Mouse (Mus musculus) cortical plate, adult 2 months (tissue): ENCODE data around the gene Disp1. TPM values are rescaled to one million over a fixed set of nuclear protein-coding genes. Genes with fewer than 3 reads are reported as not detected.

ENCODE experiments used
- H3K27ac ChIP-seq: fragments of 200-500 bp; 2 replicates; pipeline ENCODE4 v1.5.1; 2012; ENCODE audit warnings: low read length, control low read depth, inconsistent platforms; ENCODE audit not compliant: insufficient read depth
- H3K4me1 ChIP-seq: fragments of 200-500 bp; 2 replicates; pipeline ENCODE4 v1.6.1; 2011; ENCODE audit warnings: low read length; ENCODE audit not compliant: control insufficient read depth, insufficient read depth
- H3K4me3 ChIP-seq: fragments of 200-500 bp; 2 replicates; pipeline ENCODE4 v1.5.1; 2011; ENCODE audit warnings: mild to moderate bottlenecking, low read length, control low read depth; ENCODE audit not compliant: insufficient read depth
- CTCF ChIP-seq: fragments of 200-500 bp; IDR thresholded peaks from 2 replicates; pipeline ENCODE4 v1.5.1; 2011; ENCODE audit warnings: mild to moderate bottlenecking, control low read depth, low read length; ENCODE audit not compliant: insufficient read depth; ENCODE audit errors: extremely low read depth
- POLR2A ChIP-seq: fragments of 200-500 bp; IDR thresholded peaks from 2 replicates; pipeline ENCODE4 v1.6.1; 2011; ENCODE audit warnings: mild to moderate bottlenecking, low read length, control low read depth; ENCODE audit not compliant: insufficient read depth; ENCODE audit errors: extremely low read depth
- polyA plus RNA-seq: library from polyadenylated mRNA; depleted of rRNA; stranded (reverse); fragments of >200 nt; gene quantifications from 2 replicates; pipeline ENCODE4 v1.2.3, GENCODE M21; 2012

The Disp1 gene
- polyA plus RNA-seq, 1 experiment, result 6.5 TPM

DNA sequence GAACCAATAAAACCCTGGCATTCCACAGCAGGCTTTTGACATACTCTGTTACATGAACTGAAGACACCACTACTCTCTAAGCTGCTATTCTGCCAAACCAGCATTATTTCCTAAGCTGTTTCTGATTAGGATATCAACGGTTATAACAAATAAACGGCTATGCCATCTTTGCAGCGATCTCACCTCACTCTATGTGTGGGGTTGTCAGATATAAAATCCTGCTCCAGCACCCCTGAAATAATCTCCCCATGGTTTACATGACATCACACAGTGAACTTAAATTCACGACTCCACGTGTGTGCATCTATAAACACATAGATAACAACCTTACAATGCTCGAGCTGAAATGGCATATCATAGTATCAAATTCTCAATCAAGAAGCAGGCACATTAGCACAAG lies 13.7 kb downstream of the Disp1 start:
- no peak overlapping the region for H3K4me3 ChIP-seq
- TF ChIP-seq POLR2A (no peak), CTCF (no peak)
- peaks cover under 1% of the 10 kb centered on the region for H3K4me1 ChIP-seq
- no peak overlapping the region for H3K27ac ChIP-seq

DNA sequence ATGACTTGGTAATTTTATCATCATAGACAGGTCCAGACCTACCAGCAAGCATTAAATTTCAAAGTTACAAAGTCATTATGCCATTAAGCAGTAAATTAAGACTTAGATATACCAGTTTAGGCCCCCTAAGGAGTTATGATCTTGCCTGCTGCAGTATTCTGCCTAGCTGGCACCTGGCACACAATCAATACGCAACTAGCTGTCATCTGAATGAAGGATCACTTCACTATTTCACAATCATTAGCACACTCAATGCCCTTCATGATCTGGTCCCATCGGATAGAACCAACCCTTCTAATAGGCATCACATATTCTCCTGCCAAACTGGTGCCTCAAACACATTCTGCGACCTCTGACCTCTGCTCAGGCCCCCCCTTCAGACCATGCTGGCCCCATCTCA lies 14.2 kb downstream of the Disp1 start:
- TF ChIP-seq POLR2A (no peak), CTCF (no peak)
- Histone ChIP-seq H3K4me3 (no peak overlapping the region), H3K4me1 (no peaks in the 10 kb centered on the region; the same call in 1 of the 2 replicates), H3K27ac (no peak overlapping the region)

DNA sequence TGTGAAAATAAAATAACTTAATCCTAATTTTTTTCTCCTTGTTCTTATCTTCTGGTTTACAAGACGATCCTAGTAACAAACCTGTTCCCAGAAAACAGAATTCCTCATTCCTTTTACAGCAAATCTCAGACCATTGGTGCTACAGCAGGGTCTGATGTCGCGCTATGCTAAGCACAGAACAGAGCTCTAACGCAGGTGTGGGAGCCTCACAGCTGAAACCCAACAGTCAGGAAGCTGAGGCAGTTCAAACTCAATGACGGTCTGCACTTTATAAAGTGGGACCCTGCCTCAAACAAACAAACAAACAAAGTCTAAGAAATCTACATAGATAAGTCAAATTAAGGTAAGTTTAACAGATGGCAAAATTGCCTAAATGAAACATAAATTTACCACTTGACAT lies 20.4 kb downstream of the Disp1 start:
- TF ChIP-seq POLR2A (no peak), CTCF (no peak)
- Histone ChIP-seq H3K27ac (no peak overlapping the region), H3K4me3 (no peak overlapping the region), H3K4me1 (no peaks in the 10 kb centered on the region)

DNA sequence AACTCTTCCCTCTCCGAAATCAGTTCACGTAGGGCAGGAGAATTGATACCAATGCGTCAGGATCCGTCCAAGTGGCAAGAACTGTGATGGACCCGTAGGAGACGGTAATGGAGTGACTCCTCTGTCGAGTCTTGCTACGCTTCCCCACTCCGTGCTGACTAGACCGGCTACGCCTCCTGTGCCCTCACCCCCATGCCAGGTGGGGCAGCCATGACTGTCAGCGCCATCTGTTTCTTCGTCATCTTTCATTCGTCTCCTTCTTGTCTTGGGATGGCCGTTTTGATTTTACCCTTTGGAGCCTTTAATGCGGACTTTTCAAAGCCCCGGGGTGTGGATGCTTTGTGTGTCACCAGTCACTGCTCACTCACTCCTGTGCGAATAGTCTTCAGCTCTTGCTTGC lies 26.6 kb downstream of the Disp1 start:
- Histone ChIP-seq H3K4me3 (no peak overlapping the region), H3K27ac (no peak overlapping the region), H3K4me1 (no peaks in the 10 kb centered on the region)
- TF ChIP-seq POLR2A (no peak), CTCF (no peak)

DNA sequence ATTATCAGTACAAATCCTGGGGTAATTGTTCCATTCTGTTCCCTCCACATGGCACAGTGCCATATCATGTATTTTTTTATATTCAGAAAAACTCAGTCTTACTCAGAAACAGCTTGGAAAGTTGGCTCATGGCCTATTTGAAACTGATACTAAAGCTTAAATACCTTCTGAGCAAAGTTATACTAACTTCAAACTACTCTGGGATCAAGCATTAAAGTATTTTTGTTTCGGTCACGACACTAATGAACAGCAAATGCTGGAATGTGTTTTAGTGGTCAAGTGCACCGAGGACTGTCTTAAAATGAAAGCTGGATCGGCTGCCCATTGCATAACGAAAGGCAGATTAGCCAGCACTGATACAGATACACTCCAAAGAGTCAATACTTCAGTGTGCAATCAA lies 27.2 kb downstream of the Disp1 start:
- H3K27ac ChIP-seq, result no peak overlapping the region
- H3K4me1 ChIP-seq, result no peaks in the 10 kb centered on the region
- no peak overlapping the region for H3K4me3 ChIP-seq
- no peak for TF ChIP-seq POLR2A
- TF ChIP-seq CTCF, result no peak

DNA sequence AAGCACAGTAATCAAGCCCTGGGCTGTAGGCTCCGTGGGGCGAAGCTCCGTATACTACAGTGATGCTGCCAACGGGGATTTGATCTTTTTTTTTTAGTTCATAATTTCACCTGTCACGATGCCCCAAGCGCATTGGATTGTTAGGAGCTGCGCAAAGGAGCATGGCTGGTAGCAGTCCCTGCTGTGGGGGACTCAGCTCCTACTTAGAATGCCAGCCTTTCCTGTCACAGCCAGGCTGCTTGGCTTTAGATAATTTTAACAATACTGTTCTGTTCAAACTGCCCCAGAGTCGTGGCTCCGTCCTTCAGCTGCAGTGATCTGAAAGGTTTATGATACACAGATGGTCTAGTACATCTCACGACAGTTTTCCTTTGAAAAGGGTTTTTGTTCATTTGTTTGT lies 29.9 kb downstream of the Disp1 start:
- H3K4me3 ChIP-seq, result no peak overlapping the region

DNA sequence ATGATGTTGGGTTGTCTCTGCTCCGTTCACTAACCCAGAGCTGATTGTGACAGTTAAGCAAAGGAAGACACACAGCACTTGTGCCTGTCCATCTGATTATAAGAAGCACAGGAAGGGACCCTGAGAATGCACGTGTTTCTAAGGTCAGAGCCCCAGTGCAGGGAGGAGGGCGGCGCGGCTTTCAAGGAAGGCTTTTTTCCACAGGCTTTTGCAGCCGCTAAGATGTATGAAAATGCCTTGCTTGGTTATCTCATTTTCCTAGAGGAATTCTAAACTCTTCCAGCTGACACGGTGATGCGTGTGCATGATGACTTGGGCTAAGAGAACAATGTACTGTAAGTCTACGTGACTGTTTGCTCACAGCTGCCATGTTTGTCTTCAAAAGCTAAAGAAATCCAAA lies 30.9 kb downstream of the Disp1 start:
- no peak for TF ChIP-seq CTCF
- no peak for TF ChIP-seq POLR2A
- no peak overlapping the region for H3K4me3 ChIP-seq
- no peak overlapping the region for H3K27ac ChIP-seq
- H3K4me1 ChIP-seq, result no peaks in the 10 kb centered on the region

More for the DNA sequence above, 29.9 kb downstream of the Disp1 start:
- H3K27ac ChIP-seq, result no peak overlapping the region
- TF ChIP-seq CTCF, result no peak
- no peak for TF ChIP-seq POLR2A
- no peaks in the 10 kb centered on the region for H3K4me1 ChIP-seq

DNA sequence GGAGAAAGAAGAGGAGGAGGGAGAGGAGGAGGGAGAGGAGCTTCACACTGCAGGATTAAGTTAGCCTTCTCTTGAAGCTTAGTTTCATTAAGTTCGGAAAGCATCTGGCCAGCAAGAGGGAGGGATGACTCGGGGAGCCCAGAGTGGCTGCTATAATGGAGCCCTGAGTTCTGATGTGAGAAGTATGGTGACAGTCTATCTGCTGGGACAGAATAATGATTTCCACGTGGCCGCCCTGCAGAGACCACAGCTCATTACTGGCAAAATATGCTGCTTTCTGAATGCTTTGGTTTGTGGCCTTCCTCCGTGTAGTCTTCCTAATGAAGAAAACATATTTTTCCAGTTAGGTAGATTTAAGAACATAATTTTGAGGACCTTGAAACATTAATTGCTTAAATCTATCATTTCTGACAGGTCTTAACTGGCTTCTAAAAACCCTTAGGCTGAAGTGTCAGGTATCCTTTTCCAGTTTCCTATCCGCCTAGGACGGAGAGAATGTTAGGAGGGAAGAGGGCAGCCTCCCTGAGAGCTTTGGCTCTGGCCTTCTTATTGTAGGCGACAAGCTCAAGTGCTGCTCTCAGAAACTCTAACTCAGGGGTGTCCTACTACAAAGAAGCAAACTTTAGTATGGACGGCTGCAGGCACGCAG lies 32.2 kb downstream of the Disp1 start:
- no peaks in the 10 kb centered on the region for H3K4me1 ChIP-seq
- no peak for TF ChIP-seq CTCF

DNA sequence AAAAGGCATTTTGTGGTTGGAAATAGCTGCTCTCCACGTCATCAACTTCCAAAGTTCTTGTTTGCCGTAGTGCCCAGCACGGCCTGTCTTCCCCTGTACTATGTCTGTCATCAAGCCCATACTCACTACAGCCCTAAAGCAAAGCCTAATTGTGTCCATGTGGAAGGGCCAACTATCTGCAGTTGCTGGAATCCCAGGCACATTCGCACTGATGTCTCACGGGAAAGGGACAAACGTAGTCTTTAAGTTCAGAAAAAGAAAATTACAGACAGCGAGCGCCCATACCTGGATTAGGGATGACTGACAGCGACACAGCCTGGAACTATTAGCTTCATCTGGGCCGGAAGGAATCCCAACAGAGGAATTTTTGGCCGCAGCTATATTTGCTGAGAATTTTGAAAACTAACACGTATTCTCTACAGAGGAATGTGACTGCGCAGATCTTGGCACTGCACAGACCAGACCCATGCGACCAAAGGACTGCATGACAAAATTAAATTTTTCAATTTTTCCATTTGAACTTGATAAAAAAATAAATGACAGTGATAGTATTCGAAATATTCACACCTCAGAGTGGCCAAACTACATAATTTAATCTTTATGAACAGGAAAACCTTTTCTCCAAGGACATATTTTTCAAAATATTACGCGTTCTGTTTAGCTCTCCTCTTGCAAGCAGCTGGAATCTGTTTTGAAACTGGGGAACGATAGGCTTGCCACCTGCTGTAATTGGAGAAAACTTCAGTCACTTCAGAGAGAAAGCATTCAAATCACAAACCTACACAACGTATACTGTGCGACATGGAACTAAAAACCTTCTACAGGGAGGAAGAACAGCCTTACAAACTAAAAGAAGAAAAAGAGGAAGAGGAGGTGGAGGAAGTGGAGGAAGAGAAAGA lies 33.0 kb downstream of the Disp1 start:
- Histone ChIP-seq H3K27ac (no peak overlapping the region), H3K4me3 (no peak overlapping the region), H3K4me1 (no peaks in the 10 kb centered on the region)
- TF ChIP-seq CTCF (no peak), POLR2A (no peak)

More for the DNA sequence above, 32.2 kb downstream of the Disp1 start:
- no peak overlapping the region for H3K4me3 ChIP-seq
- no peak overlapping the region for H3K27ac ChIP-seq

DNA sequence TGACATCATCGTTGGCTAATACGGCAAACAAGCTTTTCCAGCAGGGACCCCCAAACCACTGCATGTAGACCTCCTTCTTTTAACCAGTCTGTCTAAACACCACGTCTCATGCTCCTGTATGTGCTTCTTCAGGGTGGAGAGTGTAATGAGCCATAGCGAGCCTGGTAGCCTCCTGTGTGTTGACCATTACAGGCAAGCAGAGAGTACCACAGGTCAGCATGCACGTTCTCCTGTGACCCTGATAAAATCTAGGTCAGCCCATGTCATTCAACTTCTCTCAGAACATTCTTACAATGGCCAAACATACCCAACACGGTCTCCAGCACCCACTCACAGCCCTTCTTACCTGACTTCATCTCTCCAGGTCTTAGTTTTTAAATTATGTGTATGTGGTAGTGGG lies 35.8 kb downstream of the Disp1 start:
- Histone ChIP-seq H3K27ac (no peak overlapping the region), H3K4me3 (no peak overlapping the region), H3K4me1 (peaks cover 2% of the 10 kb centered on the region; the same call in 1 of the 2 replicates)
- TF ChIP-seq CTCF (no peak), POLR2A (no peak)
